Mouse (Mus musculus) left cerebral cortex, adult 11 months (tissue): ENCODE data around the gene Nucb1.
"Not testable (repeated sequence)": the region's sequence is repeated elsewhere in the genome, so short reads cannot be mapped to it uniquely, and the experiment has no call there.

Experiments used
- DNase-seq: peaks from one replicate; pipeline ENCODE4 v3.0.0; 2022; ENCODE audit warnings: low spot score

Gene Nucb1

DNA sequence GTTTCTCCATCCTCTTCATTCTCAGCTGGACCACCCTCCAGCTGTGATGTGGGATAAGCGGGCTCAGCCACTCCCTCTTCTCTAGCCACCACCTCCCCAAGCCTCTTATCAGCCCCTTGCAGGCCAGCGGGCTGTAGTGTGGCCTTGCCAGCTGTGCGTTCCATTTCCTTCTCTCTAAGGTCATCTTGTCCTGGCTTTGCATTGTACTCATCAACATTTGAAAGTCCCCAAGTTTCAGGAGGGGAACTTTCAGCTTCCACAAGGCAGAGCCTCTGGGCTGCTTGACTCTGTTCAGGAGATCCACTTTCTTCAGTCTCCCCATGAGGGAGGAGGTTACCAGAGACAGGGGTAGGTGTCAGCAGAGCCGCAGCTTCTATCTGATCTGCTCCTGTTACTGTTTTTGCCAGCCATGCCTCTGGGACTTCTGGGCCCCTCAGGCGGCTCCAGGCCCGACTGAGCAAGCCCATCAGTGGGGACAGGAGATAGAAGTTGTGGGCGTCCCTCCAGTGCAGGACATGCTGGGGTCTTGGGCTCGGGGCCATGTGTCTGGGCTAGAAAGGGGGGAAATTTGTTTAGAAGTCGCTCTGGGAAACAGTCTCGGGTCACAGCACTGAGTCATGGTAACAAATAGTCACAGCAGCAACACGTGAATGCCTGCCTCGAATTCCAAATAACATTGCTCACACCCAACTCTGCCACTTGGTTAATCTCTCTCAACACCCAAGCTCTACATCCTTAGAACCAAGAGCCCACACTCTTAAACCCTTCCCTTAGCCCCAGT is 14.8 kb upstream of the Nucb1 start:
- no peak for DNase-seq

DNA sequence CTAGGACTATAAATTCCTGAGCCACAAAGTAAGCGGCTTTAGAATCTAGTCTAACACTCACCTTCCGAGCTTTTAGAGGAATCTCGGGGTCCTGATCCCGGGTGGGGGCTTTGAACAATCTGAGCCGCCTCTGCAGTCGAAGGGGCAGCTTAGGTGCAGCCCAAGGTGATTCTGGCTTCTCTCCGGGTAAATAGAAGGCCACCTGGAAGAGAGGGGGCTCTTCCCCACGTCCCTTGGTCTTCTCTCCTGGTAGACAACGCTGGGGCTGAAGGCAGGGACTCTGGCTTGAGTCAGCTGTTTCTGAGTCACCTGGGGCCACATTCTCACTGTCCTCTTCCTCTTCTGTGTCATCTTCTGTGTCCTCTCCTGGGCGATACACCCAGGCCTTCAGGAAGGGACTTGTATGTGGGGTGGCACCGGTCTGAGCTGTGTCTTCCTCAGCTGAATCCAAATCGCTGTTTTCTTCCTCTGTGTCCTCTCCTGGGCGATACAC is 13.5 kb upstream of the Nucb1 start:
- DNase-seq: no peak

DNA sequence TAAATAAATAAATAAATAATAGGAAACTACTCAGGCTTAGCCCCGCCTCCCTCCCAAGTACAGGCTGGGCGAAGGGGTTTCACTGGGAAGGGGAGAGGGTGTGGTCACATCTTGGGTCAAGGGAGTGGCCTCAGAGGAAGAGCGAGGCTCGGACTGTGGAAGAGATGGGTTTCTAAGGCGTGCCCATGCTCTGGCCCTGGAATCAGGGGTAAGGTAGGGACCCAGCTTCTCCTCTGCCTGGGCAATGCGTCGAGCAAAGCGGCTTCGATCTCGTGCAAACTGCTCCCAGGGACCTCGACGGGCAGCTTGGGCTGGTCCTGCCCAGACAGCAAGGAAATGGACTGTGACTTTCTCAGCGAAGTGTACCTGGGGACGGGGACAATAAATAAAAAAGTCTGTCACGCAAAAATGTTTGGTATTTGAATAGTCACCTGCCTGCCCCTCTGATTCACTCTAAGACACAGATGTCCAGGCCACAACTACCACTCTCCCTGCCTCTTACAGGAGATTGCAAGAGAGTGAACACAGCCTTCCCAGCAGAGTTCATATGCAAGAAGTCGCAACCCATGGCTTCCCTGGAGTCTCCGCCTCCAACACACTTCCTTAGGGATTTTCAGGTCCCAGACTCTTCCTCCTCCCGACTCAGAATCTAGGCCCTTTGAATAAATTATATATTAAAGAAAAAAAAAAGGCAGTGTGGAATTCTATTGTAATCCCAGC is 12.9 kb upstream of the Nucb1 start:
- no peak for DNase-seq

DNA sequence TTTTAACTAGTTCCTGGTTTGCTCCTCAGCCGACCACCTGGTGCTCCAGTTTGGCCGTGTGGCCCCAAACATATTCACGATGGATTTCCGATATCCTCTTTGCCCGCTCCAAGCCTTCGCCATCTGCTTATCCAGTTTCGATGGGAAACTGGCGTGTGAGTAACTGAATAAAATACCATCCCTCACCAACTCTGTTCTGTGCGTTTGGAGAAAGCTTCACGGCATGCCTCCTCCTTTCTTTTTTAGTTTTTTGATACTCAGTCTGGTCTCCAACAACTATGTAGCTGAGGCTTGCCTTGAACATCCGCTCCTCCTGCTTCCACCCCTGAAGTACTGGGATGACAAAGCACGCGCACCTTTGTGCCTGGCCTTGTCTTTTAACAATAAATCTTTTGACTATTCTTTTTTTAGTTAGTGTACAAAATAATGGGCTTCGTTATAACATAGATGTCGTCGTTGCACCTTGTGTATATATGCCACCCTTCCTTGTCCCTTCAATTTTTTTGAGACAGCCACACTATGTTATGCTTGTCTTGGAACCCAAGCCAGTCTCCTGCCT is 12.1 kb upstream of the Nucb1 start:
- no peak for DNase-seq

DNA sequence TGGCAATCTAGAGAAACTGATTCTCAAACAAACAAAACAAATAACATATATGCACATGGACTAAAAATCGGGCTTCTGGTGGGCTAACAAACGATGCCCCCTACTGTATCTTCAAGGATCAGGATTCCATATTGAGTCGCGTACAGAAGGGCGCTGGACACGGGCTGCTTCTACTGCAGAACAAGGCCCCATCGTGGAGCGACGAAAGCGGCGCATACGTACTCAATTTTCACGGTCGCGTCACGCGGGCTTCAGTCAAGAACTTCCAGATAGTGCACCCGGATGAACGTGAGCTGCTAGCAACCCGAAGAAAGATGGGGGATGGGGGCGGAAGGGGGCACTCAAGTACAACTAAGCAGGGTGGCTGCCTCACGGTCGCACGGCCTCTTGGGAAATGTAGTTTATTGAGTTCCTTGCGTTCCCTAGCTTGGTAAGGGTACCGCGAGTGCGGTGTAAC is 11.6 kb upstream of the Nucb1 start:
- DNase-seq: peak; percentile 86

DNA sequence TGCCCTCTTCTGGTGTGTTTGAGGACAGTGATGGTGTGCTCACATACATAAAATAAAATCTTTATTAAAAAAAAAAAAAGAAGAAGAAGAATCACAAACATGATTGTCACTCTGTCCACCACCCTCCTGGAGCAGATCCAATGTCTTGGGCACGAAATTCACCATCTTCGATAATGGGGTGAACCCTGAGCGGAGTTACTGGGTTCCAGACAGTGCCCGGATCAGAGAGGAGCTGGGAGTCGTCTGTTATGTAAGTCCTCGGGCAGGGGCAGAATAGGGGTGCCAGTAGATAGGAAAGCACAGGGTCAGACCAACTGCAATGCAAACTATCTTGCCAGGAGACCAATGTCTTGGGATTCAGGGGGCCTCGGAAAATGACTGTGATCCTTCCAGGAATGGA is 10.4 kb upstream of the Nucb1 start:
- no peak for DNase-seq

DNA sequence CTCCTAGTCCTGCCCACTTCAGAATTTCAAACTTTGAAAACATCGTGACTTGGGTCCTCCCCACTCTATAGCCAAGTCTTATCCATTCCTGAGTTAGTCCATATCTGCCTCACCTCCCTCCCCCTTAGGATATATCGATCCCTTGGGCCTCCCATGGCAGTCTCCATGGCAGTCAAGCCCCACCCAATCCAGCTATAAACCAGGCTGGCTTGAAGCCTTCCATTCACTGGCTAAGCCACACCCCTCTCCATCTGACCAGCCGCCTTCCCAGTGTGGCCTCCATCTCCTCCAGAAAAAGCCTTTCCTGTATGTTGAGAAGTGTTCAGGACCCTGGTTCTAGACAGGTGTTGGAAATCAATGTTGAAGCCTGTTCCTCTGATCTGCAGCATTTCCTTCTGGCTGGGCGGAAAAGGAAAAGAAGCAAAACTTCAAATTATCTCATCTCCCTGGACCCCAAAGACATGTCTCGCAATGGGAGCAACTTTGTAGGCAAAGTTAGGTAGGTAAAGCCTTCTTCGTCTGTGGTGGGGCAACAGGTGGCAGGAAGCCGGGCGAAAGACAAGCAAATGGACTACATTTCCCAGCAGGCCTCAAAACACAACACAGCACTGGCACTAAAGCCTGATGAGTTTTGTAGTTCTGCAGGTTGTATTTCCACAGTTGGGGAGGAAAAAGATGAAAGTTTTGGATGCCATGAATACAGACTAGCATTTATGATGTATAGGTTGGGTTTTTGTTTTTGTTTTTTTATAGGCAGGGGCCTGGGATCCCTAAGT is 9.3 kb upstream of the Nucb1 start:
- no peak for DNase-seq

DNA sequence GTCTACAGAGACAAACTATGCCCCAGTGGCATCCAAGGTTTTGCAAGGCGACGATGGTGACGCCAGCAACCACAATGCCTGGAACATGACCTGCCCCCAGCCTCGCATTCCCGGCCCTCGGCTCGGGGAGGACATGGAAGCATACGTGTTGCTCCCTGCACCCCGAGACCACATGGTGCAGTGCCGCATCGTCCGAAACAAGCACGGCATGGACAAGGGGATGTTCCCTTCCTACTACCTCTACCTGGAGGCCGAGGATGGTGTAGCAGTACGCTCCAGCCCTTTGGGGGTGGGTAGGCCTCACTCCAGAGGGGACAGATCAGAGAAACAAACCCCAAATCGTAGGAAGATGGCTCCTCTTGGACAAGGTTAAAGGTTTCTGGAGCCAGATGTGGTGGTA is 8.4 kb upstream of the Nucb1 start:
- no peak for DNase-seq

DNA sequence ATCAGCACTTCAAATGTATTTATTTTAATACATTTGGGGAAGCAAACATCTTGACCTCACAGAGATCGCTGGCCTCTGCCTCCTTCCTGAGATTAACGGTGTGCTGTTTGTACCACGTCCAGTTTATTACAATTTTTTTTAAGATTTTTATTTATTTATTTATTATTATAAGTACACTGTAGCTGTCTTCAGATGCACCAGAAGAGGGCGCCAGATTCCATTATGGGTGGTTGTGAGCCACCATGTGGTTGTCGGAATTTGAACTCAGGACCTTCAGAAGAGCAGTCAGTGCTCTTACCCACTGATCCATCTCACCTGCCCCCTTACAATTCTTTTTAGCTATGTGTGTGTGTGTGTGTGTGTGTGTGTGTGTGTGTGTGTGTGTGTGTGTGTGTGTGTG is 6.6 kb upstream of the Nucb1 start:
- not testable (repeated sequence) for DNase-seq

DNA sequence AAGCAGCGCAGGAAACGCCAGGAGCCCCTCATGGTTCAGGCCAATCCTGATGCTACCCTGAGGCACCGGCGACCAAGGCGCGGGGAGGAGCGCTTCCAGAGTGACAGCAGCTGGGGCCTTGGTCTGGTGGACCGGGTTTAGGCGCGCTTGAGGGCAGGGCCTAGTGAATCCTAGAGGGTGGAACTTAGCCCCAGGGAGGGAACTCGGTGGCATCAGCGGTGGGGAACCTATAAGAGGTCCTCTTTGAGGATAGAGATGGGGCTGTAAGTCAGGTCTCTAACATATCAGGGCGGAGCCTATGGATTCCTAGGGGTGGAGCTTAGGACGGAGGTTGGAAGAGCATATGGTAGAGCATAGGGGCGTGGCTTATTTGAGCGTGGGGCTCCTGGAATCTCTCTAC is 5.2 kb upstream of the Nucb1 start:
- no peak for DNase-seq

DNA sequence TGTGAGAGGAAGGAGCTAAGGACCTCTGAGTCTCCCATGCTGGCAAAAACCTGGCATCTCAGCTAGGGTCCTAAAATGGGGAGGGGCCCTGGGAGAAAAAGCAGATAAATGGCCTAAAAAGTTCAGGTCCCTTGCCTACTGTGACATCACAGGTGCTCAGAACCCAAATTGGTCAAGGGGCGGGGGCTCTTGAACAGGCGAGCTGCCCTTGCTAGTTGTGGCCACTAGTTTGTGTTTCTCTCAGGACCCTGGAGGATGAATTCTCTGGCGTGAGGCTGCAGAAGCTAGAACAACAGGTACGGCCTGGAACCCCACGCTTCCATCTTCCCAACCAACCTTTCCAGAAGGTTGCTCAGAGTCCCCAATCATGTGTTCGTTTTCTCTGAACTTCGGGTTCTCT is 4.2 kb upstream of the Nucb1 start:
- DNase-seq: no peak

DNA sequence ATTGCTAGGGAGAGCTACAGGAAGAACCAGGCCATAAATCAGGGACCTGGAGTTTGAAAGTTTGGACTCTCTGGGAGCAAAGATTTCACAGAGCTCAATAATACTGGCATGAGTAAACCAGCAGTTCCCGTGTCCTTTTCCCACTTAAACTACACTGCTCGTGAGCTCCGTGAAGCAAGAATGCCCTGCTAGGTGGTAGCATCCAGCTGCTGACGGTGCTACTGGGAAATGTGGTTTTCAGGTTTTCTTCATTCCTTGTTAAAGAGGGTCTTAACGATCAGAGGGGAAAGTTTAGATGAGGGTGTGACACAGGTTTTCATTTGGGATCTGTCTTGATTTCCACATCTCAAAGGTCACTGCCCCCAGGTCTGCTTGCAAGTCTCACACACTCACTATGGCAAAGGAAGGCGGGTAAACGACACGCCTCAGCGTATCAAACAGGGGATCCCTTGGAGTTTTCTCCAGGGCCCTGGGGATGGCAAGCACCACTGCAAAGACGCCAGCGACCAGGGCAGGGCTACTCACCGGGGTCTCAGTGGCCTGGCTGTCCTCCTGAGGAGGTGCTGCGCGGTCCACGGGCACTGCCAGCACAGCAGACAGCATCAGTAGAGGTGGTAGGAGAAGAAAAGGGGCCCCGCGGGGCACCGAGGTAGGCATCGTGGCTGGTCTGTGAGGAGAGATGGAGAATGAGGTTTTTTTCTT is 874 bp downstream of the Nucb1 start:
- no peak for DNase-seq

DNA sequence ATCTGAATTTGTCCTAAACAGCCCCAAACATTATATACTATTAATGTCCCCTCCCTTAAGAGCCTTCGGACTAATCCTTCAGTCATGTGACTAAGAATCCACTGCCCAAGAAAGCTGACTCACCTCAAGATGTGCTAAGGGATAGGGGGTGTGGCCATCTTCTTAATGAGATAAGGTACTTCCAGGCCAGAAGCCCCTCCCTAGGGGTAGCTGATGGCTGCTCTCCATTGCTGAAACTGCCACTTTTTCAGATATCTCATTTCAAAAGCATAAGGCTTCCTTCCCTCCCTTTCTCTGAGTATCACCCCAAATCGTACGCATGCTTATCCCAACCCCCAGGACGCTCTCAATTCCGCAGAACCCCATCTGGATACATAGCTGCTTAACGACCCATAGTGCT is 1.6 kb downstream of the Nucb1 start:
- DNase-seq: no peak

DNA sequence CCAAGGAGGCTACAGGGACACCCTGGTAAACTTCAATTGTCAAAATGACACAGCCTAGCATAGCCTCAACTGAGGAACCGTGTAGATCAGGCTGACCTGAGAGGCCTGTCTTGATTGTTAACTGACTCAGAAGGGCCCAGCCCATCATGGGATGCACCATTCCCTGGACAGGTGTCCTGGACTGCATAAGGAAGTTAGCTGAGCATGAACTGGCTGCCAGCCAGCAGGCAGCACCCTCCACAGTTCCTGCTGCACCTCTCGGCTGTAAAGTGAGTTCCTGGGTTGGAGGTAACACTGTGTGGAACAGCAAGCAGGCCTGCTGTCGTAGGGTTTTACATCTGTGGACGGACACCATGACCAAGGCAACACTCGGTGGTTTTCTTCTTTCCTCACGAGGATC is 2.6 kb downstream of the Nucb1 start:
- DNase-seq: no peak

DNA sequence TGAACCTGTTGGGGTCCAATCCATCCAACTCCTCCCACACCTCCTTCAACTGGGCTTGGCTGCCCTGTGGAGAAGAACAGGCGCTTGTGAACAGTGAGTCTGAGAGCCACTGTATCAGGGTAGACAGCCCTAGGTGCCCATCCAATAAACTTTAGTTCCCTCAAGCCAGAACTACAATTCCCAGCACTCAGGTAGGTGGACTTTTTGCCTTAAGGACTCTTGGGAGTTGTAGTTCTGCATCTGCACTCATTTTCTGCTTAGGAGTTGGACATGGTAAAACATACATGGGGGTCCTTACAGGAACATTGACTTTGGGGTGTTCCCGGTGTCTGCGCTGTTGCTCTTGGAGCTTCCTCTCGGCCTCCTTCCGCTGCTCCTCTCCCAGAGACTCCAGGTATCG is 11.8 kb downstream of the Nucb1 start:
- DNase-seq: no peak

DNA sequence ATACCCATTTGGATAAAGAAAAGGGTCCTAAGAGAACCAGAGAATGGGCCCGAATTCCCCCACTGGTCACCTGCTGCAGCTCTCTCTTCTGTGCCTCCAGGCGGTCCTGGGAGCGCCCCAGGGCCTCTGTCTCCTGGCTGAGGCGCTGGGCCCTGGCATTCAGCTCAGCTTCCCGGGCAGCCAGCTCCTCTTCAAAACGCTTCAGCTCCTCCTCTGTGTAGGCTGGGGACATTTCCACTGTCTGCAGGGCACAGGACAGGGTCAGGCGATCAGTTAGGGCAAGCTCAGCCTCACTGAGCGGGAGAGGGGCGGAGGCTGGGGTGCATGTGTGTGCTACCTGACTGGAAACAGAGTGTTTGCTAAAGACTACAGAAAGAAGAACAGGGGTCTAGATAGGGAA is 15.7 kb downstream of the Nucb1 start:
- DNase-seq: no peak

DNA sequence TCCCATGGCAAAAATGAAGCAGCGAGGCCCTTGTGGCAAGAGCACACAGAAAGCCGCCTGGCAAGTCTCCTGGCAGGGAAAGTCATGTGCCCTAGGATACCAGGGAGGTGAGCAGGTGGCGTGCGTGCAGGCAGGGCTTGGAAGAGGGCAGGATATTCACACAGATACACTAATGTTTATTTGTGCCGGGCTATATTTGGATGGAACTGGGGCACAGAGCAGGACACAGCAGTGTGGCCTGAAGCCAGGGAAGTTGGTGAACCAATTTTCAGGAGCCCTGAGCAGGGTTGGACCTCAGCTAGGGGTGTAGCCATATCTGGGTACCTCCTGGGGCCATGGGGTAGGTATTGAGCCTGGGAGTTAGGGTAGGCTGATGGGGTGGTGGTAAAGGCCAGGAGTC is 17.3 kb downstream of the Nucb1 start:
- DNase-seq: no peak

DNA sequence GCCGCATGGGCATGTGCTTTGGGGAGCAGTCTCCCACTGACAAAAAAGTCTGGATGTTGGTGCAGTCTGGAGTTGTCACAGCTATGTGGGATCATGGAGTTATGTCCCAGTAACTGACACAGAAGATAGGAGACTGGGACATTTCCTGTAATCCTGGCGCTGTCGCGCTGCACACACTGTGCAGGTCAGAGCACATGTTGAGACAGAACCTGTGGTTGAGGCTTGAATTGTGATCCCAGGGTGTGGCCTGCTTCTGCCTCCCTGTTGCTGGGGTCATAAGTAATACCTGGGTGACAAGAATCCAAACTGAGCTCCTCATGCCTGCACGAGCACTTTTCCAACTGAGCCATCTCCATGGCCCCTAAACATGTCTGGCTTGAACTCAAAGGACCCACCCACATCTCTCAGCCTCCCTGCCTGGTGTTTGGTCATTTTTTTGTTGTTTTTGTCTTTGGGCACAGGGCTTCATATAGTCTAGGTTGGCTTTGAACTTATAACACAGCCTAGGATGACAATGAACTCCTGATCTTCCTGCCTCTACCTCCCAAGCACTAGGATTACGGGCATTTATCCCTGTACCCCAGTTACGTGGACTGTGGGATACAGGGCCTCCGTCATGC is 17.9 kb downstream of the Nucb1 start:
- no peak for DNase-seq

DNA sequence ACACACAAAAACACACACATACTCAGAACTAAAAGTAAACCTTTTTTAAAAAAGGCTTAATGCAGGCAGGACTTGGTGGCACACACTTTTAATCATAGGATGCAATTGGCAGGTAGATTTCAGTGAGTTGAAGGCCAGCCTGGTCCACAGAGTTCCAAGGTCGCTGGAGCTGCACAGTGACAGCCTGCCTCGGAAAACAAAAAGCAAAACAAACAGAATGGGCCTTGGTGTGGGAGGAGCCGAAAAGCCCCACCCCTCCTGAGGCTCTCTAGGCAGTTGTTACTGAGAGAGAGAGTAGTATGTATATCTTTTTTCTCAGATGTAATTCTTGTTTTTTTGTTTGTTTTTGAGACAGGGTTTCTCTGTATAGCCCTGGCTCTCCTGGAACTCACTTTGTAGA is 18.9 kb downstream of the Nucb1 start:
- DNase-seq: no peak

DNA sequence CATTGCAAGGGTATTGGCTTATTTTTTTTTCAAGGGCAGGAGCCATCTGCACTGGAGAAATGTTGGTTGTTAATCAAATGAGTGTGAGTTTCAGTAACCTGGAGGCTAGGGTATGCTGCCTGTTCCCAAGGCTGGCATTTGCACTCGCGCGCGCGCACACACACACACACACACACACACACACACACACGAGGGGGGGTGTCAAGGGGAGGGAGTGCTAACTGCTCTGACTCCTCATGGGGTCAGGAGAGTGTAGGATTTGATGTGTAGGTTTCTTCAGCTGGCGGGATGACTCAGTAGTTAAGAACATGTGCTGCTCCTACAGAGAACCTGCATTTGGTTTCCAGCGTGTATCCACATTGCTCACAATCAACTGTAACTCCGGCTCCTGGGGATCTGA is 19.4 kb downstream of the Nucb1 start:
- DNase-seq: no peak

DNA sequence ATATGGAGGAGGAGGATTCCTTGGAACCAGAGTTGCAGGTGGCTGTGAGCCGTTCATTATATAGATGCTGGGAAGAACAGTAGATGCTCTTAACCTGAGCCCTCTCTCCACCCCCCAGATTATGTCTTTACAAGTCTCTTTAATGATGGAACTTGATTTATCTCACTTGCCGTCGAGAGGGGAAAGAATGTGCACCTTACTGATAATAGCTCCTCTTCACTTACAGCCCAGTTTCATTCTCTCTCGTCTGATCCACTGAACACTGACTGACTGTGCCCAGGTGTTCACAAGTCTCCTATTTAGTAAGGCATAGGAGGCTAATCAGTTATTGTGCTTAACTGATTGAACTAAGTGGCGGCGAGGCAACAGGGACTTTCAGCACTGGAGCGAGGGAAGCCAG is 20.6 kb downstream of the Nucb1 start:
- no peak for DNase-seq
